Comparison of ENCODE assay signal across 7 mouse cellular contexts in the genomic region with DNA sequence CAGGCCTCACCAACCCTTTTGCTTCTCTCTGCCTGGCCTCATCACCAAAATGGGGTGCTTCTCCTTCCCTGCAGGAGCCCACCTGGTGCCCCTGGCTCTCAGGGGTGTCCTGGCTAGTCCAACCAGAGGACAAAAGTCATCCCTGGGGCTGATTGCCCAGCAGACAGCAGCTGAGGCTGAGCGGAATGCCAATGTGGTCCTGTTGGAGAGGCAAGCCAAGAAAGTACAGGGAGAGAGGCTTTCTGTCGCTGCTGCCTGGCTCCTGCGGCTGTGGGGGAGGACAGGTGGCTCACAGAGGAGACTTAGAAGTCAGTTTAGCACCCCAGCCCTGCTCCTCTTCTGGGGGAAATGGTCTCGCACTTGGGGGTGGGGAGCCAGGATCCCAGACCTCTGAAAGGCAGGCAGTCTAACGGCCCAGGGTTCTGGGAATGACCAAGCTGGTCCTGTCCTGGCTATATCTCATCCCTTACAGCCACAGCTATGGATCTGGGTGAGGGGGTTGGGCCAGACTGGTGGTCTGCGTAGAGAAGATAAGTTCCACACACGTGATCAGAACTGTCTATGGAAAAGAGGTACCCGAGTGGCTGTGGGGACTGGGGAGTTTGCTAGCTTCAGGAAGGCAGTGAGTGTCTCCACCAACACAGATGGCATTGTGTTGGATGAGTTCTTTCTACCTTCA. TPM values are rescaled to one million over a fixed set of nuclear protein-coding genes. Genes with fewer than 3 reads are reported as not detected.
DNase-seq lines count a peak whose midpoint lies in the region; ATAC-seq and TF ChIP-seq lines count a peak whose summit lies in the region.

No protein-coding gene starts in this region.

- H3K9ac ChIP-seq in midbrain, postnatal 0 days (replicated peaks; ENCODE audit: low read length, poor library complexity, severe bottlenecking): 0 out of 2 replicates have a peak overlapping the region, but pooled peaks have one; percentile 14

- no peaks in the 10 kb centered on the region for H3K27me3 ChIP-seq in midbrain, postnatal 0 days (ENCODE audit: insufficient read depth, low read length)

- intact Hi-C loops in left cerebral cortex, adult 2 months (cut with DNase I): loop anchor here (10.0 kb wide), 1 partner anchor 220 kb away; no protein-coding TSS in a partner anchor
- intact Hi-C loops in left cerebral cortex, postnatal 14 days (cut with DNase I): no loop called here
- intact Hi-C loops in heart, postnatal 10 days (cut with DNase I): no loop called here

- no peak for DNase-seq in left cerebral cortex, adult 2 months (ENCODE audit: extremely low spot score in 1 of 2, low spot score in 2 of 2)
- no peak for DNase-seq in left cerebral cortex, postnatal 14 days (ENCODE audit: low spot score in 2 of 2)
- DNase-seq in cerebellum, postnatal 25 days: peak; percentile 69 to 71
- DNase-seq in heart, postnatal 10 days: peak; percentile 62 to 66
- peak; percentile 72 for DNase-seq in midbrain, postnatal 0 days (ENCODE audit: low spot score)
- DNase-seq in ovary, postnatal 36 days (ENCODE audit: low spot score): no peak

- no peak overlapping the region; the same call in 1 of the 2 replicates for H3K4me2 ChIP-seq in midbrain, postnatal 0 days (ENCODE audit: low read depth, low read length, poor library complexity, severe bottlenecking)

- no peaks in the 10 kb centered on the region for H3K9me3 ChIP-seq in midbrain, postnatal 0 days (ENCODE audit: low read length)

- H3K4me1 ChIP-seq in midbrain, postnatal 0 days (ENCODE audit: insufficient read depth, low read length): peaks cover 20% of the 10 kb centered on the region

- H3K27ac ChIP-seq in left cerebral cortex, adult 2 months: peak overlapping the region; percentile 92
- peak overlapping the region; percentile 73 for H3K27ac ChIP-seq in midbrain, postnatal 0 days (ENCODE audit: low read depth, low read length)

- WGBS in midbrain, postnatal 0 days: 42% methylated on average over 8 of the region's 8 CpGs

- ATAC-seq in midbrain, postnatal 0 days (ENCODE audit: low FRiP score): no peak
- no peak for ATAC-seq in activated CD4-positive, CD25-positive, alpha-beta regulatory T cell, adult 4 months

- no peak for TF ChIP-seq CTCF in left cerebral cortex, adult 2 months (IDR thresholded peaks at IDR 0.05)
- no peak for TF ChIP-seq CTCF in midbrain, postnatal 0 days (IDR thresholded peaks at IDR 0.05)

- no peak overlapping the region for H3K4me3 ChIP-seq in left cerebral cortex, adult 2 months
- H3K4me3 ChIP-seq in midbrain, postnatal 0 days (ENCODE audit: low read depth, low read length): no peak overlapping the region

- H3K36me3 ChIP-seq in midbrain, postnatal 0 days (ENCODE audit: insufficient read depth, low read length): peaks cover 25% of the 10 kb centered on the region

RNA-seq across cellular contexts. Expression of a gene that starts 55.3 kb away (rescaled TPM):
- 10 to 100 TPM; 25.7 to 34.3 TPM for total RNA-seq in left cerebral cortex, adult 2 months (2021)
- total RNA-seq in left cerebral cortex, postnatal 14 days (2021): 10 to 100 TPM; 27.3 to 34.8 TPM
- total RNA-seq in heart, postnatal 10 days (2021): 100 to 1,000 TPM; 134 to 164 TPM
- total RNA-seq in midbrain, postnatal 0 days (2014; rRNA removed): 18.3 and 19.6 TPM in 2 replicates
- polyA plus RNA-seq in midbrain, postnatal 0 days (2015; fragmentation: Nextera tagmentation; extraction: Ambion mirVana): 19.1 and 26.0 TPM in 2 replicates
- 100 to 1,000 TPM in 1 of 2 experiments, 10 to 100 TPM in 1; 83.0 to 104 TPM for polyA plus RNA-seq in activated CD4-positive, CD25-positive, alpha-beta regulatory T cell, adult 4 months (2017; shearing (Covaris generic))

Comparison
In these comparisons a context has a peak if more than half of its experiments do, and no peak if none do; other contexts are left out.
1. DNase-seq: peak in cerebellum, postnatal 25 days (2 of 2), heart, postnatal 10 days (2 of 2) and midbrain, postnatal 0 days (single experiment); none in left cerebral cortex, adult 2 months (0 of 2), left cerebral cortex, postnatal 14 days (0 of 2) and ovary, postnatal 36 days (single experiment).